Mouse (Mus musculus) T-cell, adult 2 months (primary cell): ENCODE data around the gene Larp1.

Experiments
- DNase-seq: peaks from one replicate; pipeline ENCODE4 v3.0.0; 2022; ENCODE audit warnings: low spot score

Gene Larp1

DNA sequence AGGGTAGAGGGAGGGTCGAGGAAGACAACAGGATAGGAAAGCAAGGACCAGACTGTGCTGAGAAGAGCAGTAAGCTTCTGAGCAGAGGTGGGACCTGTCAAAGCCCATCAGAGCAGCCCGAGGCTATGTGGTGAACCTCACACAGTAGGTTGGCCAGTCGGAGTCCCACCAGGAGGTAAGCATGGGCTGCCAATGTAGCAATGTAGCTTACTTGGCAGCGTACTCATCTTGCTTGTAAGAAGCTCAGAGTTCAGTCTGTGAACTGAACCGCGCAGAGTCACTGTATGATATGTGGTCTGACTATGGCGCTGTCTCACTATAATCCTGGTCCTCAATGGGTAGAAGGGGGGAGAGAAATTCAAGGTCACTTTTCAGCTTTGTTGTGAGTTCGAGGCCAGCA is 5.7 kb upstream of the Larp1 start:
- no peak for DNase-seq

GRCm38 (mm10) chr11:58003734-58004133 is 5.1 kb upstream of the Larp1 start:
- no peak for DNase-seq

DNA sequence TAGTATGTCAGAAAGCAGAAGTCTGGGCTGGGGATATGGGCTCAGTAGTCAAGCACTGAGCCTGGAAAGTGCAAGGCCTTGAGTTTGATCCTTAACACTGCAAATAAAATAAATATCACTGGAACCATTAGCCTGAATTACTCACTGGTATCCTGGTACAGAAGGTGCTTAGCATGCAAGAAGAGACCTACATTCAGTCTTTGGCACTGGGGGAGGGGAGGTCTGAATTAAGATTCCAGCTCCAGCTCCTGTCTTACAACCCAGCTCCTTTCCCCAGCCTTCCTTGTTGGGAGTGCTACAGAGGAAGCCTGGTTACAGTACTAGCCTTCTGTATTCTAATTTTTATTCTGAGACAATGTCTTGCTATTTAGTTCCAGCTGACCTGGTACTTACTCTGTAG is 3.8 kb upstream of the Larp1 start:
- DNase-seq, result no peak

- DNase-seq, result no peak
These were observed 851 bp upstream of the Larp1 start for GRCm38 (mm10) chr11:58008013-58008412.

GRCm38 (mm10) chr11:58008437-58009050 is 320 bp upstream of the Larp1 start:
- peak; percentile 82 for DNase-seq

GRCm38 (mm10) chr11:58009516-58010141 is 765 bp downstream of the Larp1 start:
- DNase-seq, result peak; percentile 71

- peak; percentile 47 for DNase-seq
These were observed 1.4 kb downstream of the Larp1 start for GRCm38 (mm10) chr11:58010226-58010781.

DNA sequence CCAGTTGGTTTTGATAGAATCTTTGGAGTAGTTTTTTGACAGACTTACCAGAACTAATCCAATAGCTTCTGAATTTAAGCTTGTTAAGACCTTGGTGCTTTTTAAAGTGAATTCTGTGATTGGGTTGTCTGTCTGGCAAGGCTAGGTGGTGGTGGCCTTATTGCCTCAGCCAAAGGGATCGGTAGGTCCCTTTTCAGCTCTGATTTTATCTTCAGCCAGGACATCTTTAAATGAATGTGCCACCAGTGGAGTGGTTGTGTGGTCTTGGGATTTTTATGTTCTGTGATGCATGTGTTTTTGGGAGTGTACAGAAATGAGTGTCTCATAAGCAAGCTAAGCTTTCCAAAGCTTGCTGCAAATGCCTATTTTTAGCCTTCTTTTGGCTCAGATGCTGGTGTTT is 2.1 kb downstream of the Larp1 start:
- no peak for DNase-seq

- no peak for DNase-seq
These were observed 2.9 kb downstream of the Larp1 start for GRCm38 (mm10) chr11:58011813-58012212.

- no peak for DNase-seq
These were observed 3.8 kb downstream of the Larp1 start for GRCm38 (mm10) chr11:58012674-58013073.

DNA sequence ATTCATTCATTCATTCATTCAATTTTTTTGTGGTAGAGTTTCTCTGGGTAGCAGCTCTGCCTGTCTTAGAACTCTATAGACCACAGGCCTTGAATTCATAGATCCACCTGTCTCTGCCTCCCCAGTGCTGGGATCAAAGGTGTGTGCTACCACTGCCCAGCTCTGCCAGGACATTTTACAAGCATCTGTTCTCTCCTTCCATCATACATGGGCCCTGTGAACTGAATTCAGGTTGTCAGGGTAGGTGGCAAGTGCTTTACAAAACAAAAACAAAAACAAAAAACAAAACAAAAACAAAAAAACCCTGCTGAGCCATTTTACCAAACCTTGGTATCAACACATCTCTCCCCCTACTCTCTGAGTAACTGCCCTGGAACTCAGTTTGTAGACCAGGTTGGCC is 4.2 kb downstream of the Larp1 start:
- no peak for DNase-seq

- no peak for DNase-seq
These were observed 5.7 kb downstream of the Larp1 start for GRCm38 (mm10) chr11:58014604-58015003.

GRCm38 (mm10) chr11:58015339-58015738 is 6.5 kb downstream of the Larp1 start:
- DNase-seq, result no peak

GRCm38 (mm10) chr11:58016371-58016770 is 7.5 kb downstream of the Larp1 start:
- DNase-seq, result no peak

- DNase-seq, result no peak
These were observed 8.6 kb downstream of the Larp1 start for GRCm38 (mm10) chr11:58017422-58017821.

- peak; percentile 19 for DNase-seq
These were observed 9.4 kb downstream of the Larp1 start for GRCm38 (mm10) chr11:58018287-58018686.

GRCm38 (mm10) chr11:58018701-58019100 is 9.8 kb downstream of the Larp1 start:
- DNase-seq, result peak; percentile 24

DNA sequence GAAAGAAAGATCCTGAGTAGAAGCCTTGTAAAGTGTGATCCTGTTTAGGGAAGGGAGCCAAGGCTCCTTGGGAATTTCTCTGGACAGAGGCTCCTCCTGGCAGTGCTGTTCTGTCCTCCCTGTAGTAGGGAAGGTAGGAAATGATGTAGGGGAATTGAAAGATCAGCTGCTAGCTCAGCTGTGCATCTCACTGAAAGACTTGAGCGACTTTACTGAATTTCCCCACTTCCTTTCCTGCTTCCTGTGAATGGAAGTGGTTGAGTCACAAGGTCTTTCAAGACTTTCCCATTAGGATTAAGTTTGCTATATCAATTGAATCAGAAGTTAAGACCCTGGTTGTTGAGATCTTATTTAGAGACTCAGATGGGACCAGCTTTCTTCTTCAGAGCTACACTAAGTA is 12.2 kb downstream of the Larp1 start:
- no peak for DNase-seq

DNA sequence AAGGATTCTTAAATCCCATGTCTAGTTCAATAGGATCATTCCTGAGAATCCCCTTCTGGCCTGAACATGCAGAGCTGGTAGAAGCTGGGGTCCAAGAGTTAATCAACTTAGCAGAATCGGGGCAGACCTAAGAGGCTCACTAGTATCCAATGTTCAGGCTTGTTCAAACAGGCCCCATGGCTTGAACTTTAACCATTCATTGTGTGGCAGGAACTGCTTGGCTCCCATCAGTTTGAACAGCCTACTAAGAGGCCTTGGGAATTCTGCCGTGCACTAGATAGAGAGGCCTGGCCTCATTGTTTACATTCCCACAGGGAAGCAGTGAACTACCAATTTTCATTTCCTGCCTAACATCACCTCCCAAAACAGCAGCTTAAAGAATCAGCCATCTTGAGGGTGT is 12.8 kb downstream of the Larp1 start:
- DNase-seq, result no peak

GRCm38 (mm10) chr11:58024271-58024670 is 15.4 kb downstream of the Larp1 start:
- DNase-seq, result no peak

GRCm38 (mm10) chr11:58024671-58025070 is 15.8 kb downstream of the Larp1 start:
- no peak for DNase-seq

GRCm38 (mm10) chr11:58025881-58026280 is 17.0 kb downstream of the Larp1 start:
- DNase-seq, result no peak

DNA sequence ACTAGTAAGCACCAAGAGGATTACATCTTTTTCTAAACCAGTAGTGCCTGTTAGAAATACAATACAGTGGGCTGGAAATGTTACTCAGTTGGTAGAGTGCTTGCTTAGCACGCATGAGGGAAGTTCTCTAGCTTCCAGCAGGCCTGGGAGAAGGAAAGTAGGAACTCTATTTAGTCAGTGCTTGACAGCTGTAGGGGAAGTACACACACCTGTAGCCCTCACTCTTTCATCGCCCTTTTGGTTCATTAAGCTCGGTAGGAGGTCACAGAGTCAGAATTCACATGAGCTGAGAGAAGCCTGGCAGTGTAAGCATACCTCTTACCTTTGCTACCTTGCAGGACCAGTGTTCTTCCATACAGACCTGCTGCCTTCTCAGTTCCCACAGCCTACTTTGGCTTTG is 17.5 kb downstream of the Larp1 start:
- no peak for DNase-seq

- no peak for DNase-seq
These were observed 18.0 kb downstream of the Larp1 start for GRCm38 (mm10) chr11:58026860-58027259.
